Mouse (Mus musculus): ENCODE measurements around the gene Vim. TPM values are rescaled to one million over a fixed set of nuclear protein-coding genes. Genes with fewer than 3 reads are reported as not detected.

Vim gene
- polyA plus RNA-seq, 1 experiment, result 826 TPM

GRCm38 (mm10) chr2:13536747-13537146 lies 37.0 kb upstream of the Vim start:
- Histone ChIP-seq H3K4me1 (replicated peaks; ENCODE audit: control insufficient read depth, insufficient read depth, low read length) (peaks cover 2% of the 10 kb centered on the region), H3K27me3 (ENCODE audit: control insufficient read depth, insufficient read depth, low read length) (no peaks in the 10 kb centered on the region), H3K36me3 (ENCODE audit: control insufficient read depth, insufficient read depth, low read length) (no peaks in the 10 kb centered on the region), H3K27ac (ENCODE audit: control insufficient read depth, insufficient read depth, low read length) (no peak overlapping the region), H3K4me3 (ENCODE audit: control insufficient read depth, insufficient read depth, low read length) (no peak overlapping the region)
- DNase-seq, result no peak
- no peak for TF ChIP-seq CTCF (IDR thresholded peaks at IDR 0.05; ENCODE audit: borderline replicate concordance, control insufficient read depth, extremely low read depth, insufficient read depth, low read length, poor library complexity)
- TF ChIP-seq POLR2A (IDR thresholded peaks at IDR 0.05; ENCODE audit: control insufficient read depth, extremely low read depth, insufficient read depth, low read length, poor library complexity), result no peak

GRCm38 (mm10) chr2:13537733-13538132 lies 36.0 kb upstream of the Vim start:
- Histone ChIP-seq H3K27me3 (ENCODE audit: control insufficient read depth, insufficient read depth, low read length) (no peaks in the 10 kb centered on the region), H3K4me1 (replicated peaks; ENCODE audit: control insufficient read depth, insufficient read depth, low read length) (peaks cover 2% of the 10 kb centered on the region), H3K27ac (ENCODE audit: control insufficient read depth, insufficient read depth, low read length) (no peak overlapping the region), H3K36me3 (ENCODE audit: control insufficient read depth, insufficient read depth, low read length) (no peaks in the 10 kb centered on the region), H3K4me3 (ENCODE audit: control insufficient read depth, insufficient read depth, low read length) (no peak overlapping the region)
- TF ChIP-seq POLR2A (IDR thresholded peaks at IDR 0.05; ENCODE audit: control insufficient read depth, extremely low read depth, insufficient read depth, low read length, poor library complexity) (no peak), CTCF (IDR thresholded peaks at IDR 0.05; ENCODE audit: borderline replicate concordance, control insufficient read depth, extremely low read depth, insufficient read depth, low read length, poor library complexity) (peak; percentile 64; the same call in 1 of the 2 replicates)
- WGBS, result 54% methylated on average over 2 of the region's 2 CpGs
- DNase-seq, result peak; percentile 56

GRCm38 (mm10) chr2:13538258-13538657 lies 35.5 kb upstream of the Vim start:
- Histone ChIP-seq H3K27me3 (ENCODE audit: control insufficient read depth, insufficient read depth, low read length) (no peaks in the 10 kb centered on the region), H3K36me3 (ENCODE audit: control insufficient read depth, insufficient read depth, low read length) (no peaks in the 10 kb centered on the region), H3K4me3 (ENCODE audit: control insufficient read depth, insufficient read depth, low read length) (no peak overlapping the region), H3K27ac (ENCODE audit: control insufficient read depth, insufficient read depth, low read length) (no peak overlapping the region), H3K4me1 (replicated peaks; ENCODE audit: control insufficient read depth, insufficient read depth, low read length) (peaks cover 2% of the 10 kb centered on the region)
- no peak for TF ChIP-seq POLR2A (IDR thresholded peaks at IDR 0.05; ENCODE audit: control insufficient read depth, extremely low read depth, insufficient read depth, low read length, poor library complexity)
- TF ChIP-seq CTCF (IDR thresholded peaks at IDR 0.05; ENCODE audit: borderline replicate concordance, control insufficient read depth, extremely low read depth, insufficient read depth, low read length, poor library complexity), result no peak
- no peak for DNase-seq
- WGBS, result 95% methylated on average over 2 of the region's 2 CpGs

GRCm38 (mm10) chr2:13538704-13539377 lies 34.9 kb upstream of the Vim start:
- no peak overlapping the region for H3K4me3 ChIP-seq (ENCODE audit: control insufficient read depth, insufficient read depth, low read length)
- H3K27me3 ChIP-seq (ENCODE audit: control insufficient read depth, insufficient read depth, low read length), result no peaks in the 10 kb centered on the region
- H3K4me1 ChIP-seq (replicated peaks; ENCODE audit: control insufficient read depth, insufficient read depth, low read length), result peaks cover 4% of the 10 kb centered on the region
- no peak for DNase-seq
- H3K36me3 ChIP-seq (ENCODE audit: control insufficient read depth, insufficient read depth, low read length), result no peaks in the 10 kb centered on the region
- H3K27ac ChIP-seq (ENCODE audit: control insufficient read depth, insufficient read depth, low read length), result no peak overlapping the region; the same call in 1 of the 2 replicates
- TF ChIP-seq CTCF (IDR thresholded peaks at IDR 0.05; ENCODE audit: borderline replicate concordance, control insufficient read depth, extremely low read depth, insufficient read depth, low read length, poor library complexity) (no peak), POLR2A (IDR thresholded peaks at IDR 0.05; ENCODE audit: control insufficient read depth, extremely low read depth, insufficient read depth, low read length, poor library complexity) (no peak)
- WGBS, result 62% methylated on average over 6 of the region's 6 CpGs

GRCm38 (mm10) chr2:13539860-13540259 lies 33.9 kb upstream of the Vim start:
- Histone ChIP-seq H3K4me1 (replicated peaks; ENCODE audit: control insufficient read depth, insufficient read depth, low read length) (peaks cover 4% of the 10 kb centered on the region), H3K4me3 (ENCODE audit: control insufficient read depth, insufficient read depth, low read length) (no peak overlapping the region), H3K27me3 (ENCODE audit: control insufficient read depth, insufficient read depth, low read length) (no peaks in the 10 kb centered on the region), H3K36me3 (ENCODE audit: control insufficient read depth, insufficient read depth, low read length) (no peaks in the 10 kb centered on the region), H3K27ac (ENCODE audit: control insufficient read depth, insufficient read depth, low read length) (no peak overlapping the region)
- WGBS, result 49% methylated on average over 1 of the region's 1 CpGs
- TF ChIP-seq CTCF (IDR thresholded peaks at IDR 0.05; ENCODE audit: borderline replicate concordance, control insufficient read depth, extremely low read depth, insufficient read depth, low read length, poor library complexity) (no peak), POLR2A (IDR thresholded peaks at IDR 0.05; ENCODE audit: control insufficient read depth, extremely low read depth, insufficient read depth, low read length, poor library complexity) (no peak)
- DNase-seq, result no peak

- H3K4me3 ChIP-seq (ENCODE audit: control insufficient read depth, insufficient read depth, low read length), result peak overlapping the region; percentile 97
Observed at GRCm38 (mm10) chr2:13543519-13544124, 30.1 kb upstream of the Vim start.

More at GRCm38 (mm10) chr2:13543519-13544124, 30.1 kb upstream of the Vim start:
- no peak for TF ChIP-seq POLR2A (IDR thresholded peaks at IDR 0.05; ENCODE audit: control insufficient read depth, extremely low read depth, insufficient read depth, low read length, poor library complexity)
- no peak for TF ChIP-seq CTCF (IDR thresholded peaks at IDR 0.05; ENCODE audit: borderline replicate concordance, control insufficient read depth, extremely low read depth, insufficient read depth, low read length, poor library complexity)
- WGBS, result 21% methylated on average over 8 of the region's 8 CpGs
- H3K36me3 ChIP-seq (ENCODE audit: control insufficient read depth, insufficient read depth, low read length), result no peaks in the 10 kb centered on the region
- peaks cover 4% of the 10 kb centered on the region for H3K4me1 ChIP-seq (replicated peaks; ENCODE audit: control insufficient read depth, insufficient read depth, low read length)
- DNase-seq, result no peak
- no peaks in the 10 kb centered on the region for H3K27me3 ChIP-seq (ENCODE audit: control insufficient read depth, insufficient read depth, low read length)
- no peak overlapping the region; the same call in 1 of the 2 replicates for H3K27ac ChIP-seq (ENCODE audit: control insufficient read depth, insufficient read depth, low read length)
